Mouse (Mus musculus): ENCODE results near the gene Ptcra.

DNA sequence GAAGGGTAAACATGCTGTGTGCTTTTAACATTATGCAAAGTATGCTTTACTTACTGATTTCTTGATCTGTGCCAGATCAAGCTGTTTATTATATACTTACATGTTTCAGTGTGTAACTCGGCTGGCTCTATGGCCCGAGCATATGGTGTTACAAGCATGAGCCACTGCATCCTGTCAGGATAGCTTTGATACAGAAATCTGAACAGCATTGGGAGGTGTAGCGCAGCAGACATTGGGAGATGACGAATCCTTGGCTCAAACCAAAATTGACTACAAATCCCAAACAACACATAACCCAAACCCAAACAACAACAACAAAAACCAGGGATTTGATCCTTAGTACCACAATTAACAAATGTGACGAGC lies 8.5 kb upstream of the Ptcra start:
- TF ChIP-seq POLR2A (IDR thresholded peaks at IDR 0.05; ENCODE audit: insufficient read depth, low read length), result no peak
- no peak for TF ChIP-seq EP300 (IDR thresholded peaks at IDR 0.05; ENCODE audit: insufficient read depth, low read depth, low read length)
- TF ChIP-seq CTCF (IDR thresholded peaks at IDR 0.05; ENCODE audit: low read depth, low read length), result no peak

All from ES-Bruce4 (cell line).